Mouse (Mus musculus) embryo, embryonic 10 days (tissue): ENCODE data around the gene Maats1.
"Not testable (repeated sequence)": the region's sequence is repeated elsewhere in the genome, so short reads cannot be mapped to it uniquely, and the experiment has no call there.

Source experiments
- DNase-seq: peaks from one replicate; pipeline ENCODE4 v3.0.0-alpha.2; 2015; ENCODE audit warnings: low spot score

Maats1 gene

DNA sequence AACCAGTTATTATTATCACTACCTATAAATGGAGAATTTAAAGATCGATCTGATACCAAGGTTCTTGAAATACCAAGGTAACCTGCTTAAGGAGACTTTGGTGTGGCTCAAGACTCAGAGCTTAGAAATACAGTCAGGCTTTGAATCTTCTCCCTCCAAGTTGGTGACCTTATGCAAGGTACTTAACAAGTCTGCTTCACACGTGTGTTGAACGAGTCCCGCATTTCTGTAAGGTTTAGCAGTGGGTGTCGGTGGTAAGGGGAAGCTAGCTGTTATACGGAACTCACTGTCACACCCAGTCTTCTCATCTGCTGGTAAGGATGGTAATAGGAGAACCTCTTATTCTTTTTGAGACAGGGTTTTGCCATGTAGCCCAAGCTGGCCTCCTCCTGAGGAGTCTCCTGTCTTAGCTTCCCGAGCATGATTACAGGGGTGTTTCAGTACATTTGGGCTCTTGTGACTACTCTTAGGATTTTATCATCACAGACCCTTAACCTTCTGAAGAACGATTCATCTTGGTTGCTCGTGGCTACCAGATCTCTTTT, 6.3 kb upstream of the Maats1 start:
- DNase-seq, result no peak

DNA sequence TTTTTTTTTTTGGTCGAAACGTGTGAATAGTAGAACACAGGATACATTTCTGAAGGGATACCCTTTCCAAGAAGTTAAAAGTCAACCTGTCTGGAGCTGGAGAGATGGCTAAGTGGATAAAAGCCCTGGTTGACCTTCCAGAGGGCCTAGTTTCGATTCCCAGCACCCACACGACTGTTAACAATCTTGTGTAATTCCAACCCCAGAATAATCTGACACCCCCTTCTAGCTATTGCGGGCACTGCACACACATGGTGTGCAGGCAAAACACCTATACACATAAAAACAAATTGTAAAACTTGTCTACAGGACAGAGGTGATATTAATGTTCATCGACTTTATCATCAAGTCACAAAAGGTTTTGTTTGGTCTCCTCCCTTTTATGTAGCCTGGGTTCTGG, 5.6 kb upstream of the Maats1 start:
- no peak for DNase-seq

DNA sequence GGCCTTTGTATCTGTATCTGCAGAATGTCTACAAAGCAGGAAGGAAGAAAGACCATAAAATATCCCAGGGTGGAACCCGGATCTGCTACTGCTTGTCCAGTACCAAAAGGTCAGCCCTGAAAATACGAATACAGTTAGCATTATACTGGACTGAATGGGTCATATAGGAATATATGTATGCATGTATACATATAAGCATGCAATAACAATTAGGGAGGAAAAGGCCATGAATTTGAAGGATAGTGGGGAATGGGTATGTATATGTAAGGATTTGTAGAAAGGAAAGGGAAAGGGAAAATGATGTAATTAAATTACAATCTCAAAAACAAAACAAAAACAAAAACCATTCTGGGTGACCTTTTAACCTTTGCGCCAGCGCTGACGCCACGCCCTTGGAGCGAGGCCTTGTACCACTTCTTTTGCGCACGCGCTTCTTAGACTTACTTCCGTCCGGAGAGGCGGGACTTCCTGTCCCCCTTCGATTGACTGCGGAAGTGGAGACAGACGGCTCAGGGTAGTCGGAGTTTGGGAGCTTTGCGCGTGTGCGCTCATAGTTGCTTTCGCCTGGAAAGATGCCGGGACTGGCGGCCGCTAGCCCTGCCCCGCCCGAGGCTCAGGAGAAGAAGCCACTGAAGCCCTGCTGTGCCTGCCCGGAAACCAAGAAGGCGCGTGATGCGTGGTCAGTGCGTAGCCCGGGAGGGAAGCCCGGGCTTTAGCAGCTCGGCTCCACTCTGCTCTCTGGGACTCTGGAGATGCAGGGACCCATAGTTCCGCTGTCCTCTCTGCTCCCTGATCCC, 4.8 kb upstream of the Maats1 start, which contains the start of the genes Cox17 and Gm21987:
Cox17 (plus strand) TSS at position 463 of the 797 bp plus-strand sequence.
Gm21987 (plus strand) TSS at position 512 of the 797 bp plus-strand sequence.
- DNase-seq, result peak; percentile 97

GRCm38 (mm10) chr16:38344941-38345725, 3.2 kb upstream of the Maats1 start:
- peak; percentile 71 for DNase-seq

DNA sequence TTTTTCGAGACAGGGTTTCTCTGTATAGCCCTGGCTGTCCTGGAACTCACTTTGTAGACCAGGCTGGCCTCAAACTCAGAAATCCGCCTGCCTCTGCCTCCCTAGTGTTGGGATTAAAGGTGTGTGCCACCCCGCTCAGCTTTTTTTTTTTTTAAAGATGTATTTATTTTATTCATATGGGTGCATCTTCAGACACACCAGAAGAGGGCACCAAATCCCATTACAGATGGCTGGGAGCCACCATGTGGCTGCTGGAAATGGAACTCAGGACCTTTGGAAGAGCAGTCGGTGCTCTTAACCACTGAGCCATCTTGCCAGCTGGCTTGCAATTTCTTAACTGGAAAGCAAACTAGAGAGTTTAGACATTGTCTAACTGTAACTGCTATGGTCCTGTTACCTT, 3.9 kb downstream of the Maats1 start:
- DNase-seq, result not testable (repeated sequence)

GRCm38 (mm10) chr16:38334431-38334830, 7.5 kb downstream of the Maats1 start:
- DNase-seq, result no peak

DNA sequence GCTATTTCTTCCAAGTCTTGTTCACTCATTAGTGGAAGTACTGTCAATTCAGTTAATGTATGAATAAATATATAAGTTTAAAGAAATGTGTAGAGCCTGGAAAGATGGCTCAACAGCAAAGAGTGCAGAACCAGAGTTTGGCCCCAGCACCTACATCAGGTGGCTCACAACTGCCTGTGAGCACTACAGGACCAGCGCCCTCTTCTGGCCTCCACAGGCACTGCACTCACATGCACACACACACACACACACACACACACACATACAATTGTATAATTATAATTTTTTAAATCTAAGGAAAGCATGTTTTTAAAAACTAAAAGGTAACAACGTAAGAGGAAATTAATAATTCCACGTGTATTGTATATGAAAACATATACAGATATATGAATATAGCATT, 12.6 kb downstream of the Maats1 start:
- no peak for DNase-seq

- no peak for DNase-seq
Observed at GRCm38 (mm10) chr16:38326778-38327397, 15.1 kb downstream of the Maats1 start.

- DNase-seq, result no peak
Observed at GRCm38 (mm10) chr16:38324311-38324710, 17.6 kb downstream of the Maats1 start.

DNA sequence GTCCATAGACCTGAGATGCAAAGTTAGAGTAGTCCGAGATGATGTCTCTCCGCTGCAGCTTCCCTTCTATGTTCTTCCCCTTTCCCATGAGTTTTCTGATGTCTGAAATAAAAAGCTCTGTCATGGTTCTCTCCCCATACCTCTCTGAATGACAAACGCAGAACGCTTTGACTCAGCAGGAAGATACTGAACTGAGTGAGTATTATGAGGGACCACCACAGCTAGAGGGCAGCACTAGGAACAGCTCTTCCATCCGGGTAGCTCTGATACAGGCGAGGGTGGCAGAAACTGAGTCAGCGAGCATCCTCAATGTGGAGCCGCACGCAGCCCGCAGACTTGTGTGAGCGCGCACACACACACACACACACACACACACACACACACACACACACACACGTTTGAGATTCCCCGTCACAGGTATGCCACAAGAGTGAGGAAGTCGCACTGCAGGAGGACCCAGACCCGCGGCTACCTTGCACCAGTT, 20.4 kb downstream of the Maats1 start:
- DNase-seq, result peak; percentile 83

GRCm38 (mm10) chr16:38319087-38319486, 22.9 kb downstream of the Maats1 start:
- DNase-seq, result no peak

- DNase-seq, result no peak
Observed at GRCm38 (mm10) chr16:38318492-38318891, 23.5 kb downstream of the Maats1 start.

DNA sequence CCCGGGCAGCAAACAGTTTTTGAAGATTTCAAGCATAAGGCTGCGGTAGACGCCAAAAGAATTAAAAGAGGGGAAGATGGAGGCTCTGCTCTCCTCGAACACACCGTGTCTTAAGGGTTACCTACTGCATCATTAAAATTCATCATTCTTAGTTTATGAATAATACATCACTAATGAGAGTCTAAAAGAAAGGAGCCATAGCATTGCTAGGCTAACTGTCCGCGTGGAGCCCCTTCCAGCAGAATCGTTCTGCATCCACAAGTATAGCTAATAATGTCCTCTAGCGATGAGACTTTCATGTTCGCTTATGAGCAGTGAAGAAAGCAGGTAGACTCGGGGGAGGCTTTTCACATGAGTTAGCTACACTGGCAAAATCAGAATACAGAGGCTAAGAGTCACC, 33.7 kb downstream of the Maats1 start:
- DNase-seq, result no peak

- no peak for DNase-seq
Observed at GRCm38 (mm10) chr16:38307651-38308050, 34.3 kb downstream of the Maats1 start.

- no peak for DNase-seq
Observed at GRCm38 (mm10) chr16:38307221-38307605, 34.7 kb downstream of the Maats1 start.

GRCm38 (mm10) chr16:38306571-38307220, 35.2 kb downstream of the Maats1 start:
- DNase-seq, result peak; percentile 48

- DNase-seq, result no peak
Observed at GRCm38 (mm10) chr16:38304460-38305194, 37.3 kb downstream of the Maats1 start.

- DNase-seq, result no peak
Observed at GRCm38 (mm10) chr16:38302367-38302766, 39.6 kb downstream of the Maats1 start.

DNA sequence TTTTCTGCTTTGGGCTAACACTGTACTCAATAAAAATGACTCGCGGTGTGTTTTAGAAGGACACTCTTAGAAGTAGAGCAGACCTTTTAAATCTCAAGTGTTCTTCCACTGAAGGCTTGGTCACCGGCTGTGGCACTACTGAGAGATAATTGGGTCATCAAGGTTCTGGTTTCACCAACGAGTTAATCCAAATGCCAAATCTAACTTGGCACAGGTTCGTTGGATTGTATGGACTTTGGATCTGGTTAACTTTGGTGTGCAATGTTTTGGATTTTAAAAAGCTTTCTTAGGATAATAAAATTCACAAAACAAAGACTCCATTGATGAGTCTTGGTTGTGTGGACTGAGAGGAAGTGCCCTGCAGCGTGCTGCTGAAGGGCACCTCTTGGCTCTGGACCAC, 43.5 kb downstream of the Maats1 start:
- no peak for DNase-seq

DNA sequence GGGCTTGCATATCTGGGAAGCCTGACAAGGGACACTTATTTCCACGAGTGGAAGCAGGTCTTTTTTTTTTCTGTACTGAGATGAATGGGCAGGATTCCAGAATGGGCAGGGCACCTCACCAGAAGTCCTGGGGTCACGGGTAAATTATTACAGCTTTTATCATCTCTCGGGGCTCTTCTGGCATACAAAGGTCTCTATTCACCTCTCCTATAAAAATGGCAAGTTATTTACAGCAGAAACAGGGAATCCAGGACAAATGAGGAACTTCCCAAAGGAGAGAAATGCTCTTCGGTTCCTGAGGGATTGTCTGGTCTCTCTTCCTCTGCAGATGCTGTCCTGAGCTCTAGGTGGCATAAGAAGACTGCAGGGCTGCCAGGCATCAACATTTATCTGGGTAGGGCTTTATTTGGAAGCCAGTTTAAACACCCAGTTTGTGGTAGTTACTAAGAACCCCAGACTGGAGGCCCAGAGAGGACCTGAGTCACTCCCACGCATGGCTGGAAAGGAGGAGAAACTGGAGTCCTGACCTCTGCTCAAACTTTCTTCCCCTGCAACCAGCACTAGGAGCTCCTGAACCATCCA, 46.5 kb downstream of the Maats1 start:
- DNase-seq, result no peak
